Mouse (Mus musculus) heart, adult 2 months (tissue): Measurements from ENCODE around the gene Trp53. TPM values are rescaled to one million over a fixed set of nuclear protein-coding genes. Genes with fewer than 3 reads are reported as not detected.
"Not testable (repeated sequence)": the region's sequence is repeated elsewhere in the genome, so short reads cannot be mapped to it uniquely, and the experiment has no call there.

Experiments
- DNase-seq, 2 experiments: peaks; one replicate each; pipeline ENCODE4 v3.0.0; 2021
- H3K27ac ChIP-seq: fragments of 200-600 bp; 2 replicates; pipeline ENCODE4 v1.8.1; 2022
- H3K27me3 ChIP-seq: fragments of 200-500 bp; 2 replicates; pipeline ENCODE4 v1.6.1; 2012; ENCODE audit warnings: mild to moderate bottlenecking, low read length, inconsistent platforms, mixed read lengths; ENCODE audit not compliant: control insufficient read depth, insufficient read depth
- H3K36me3 ChIP-seq: fragments of 200-500 bp; 2 replicates; pipeline ENCODE4 v1.6.1; 2012; ENCODE audit warnings: low read length, inconsistent platforms; ENCODE audit not compliant: control insufficient read depth, insufficient read depth
- H3K4me1 ChIP-seq: fragments of 200-500 bp; 2 replicates; pipeline ENCODE4 v1.6.1; 2011; ENCODE audit warnings: low read length; ENCODE audit not compliant: control insufficient read depth, insufficient read depth
- H3K4me3 ChIP-seq: fragments of 200-600 bp; 2 replicates; pipeline ENCODE4 v1.8.1; 2022
- H3K79me2 ChIP-seq: fragments of 200-500 bp; replicated peaks from 2 replicates; pipeline ENCODE4 v1.6.1; 2012; ENCODE audit warnings: mild to moderate bottlenecking, inconsistent platforms, low read length, moderate library complexity, mixed read lengths; ENCODE audit not compliant: control insufficient read depth, insufficient read depth
- H3K9ac ChIP-seq: fragments of 200-500 bp; 2 replicates; pipeline ENCODE4 v1.6.1; 2012; ENCODE audit warnings: low read depth, mild to moderate bottlenecking, control low read depth, inconsistent platforms, low read length, mixed read lengths
- CTCF ChIP-seq: fragments of 200-600 bp; IDR thresholded peaks from 2 replicates; pipeline ENCODE4 v1.8.1; 2022; ENCODE audit warnings: antibody characterized with exemption, mild to moderate bottlenecking, moderate library complexity
- EP300 ChIP-seq: fragments of 200-500 bp; IDR thresholded peaks from 2 replicates; pipeline ENCODE4 v1.6.1; 2011; ENCODE audit warnings: low read depth, low read length, control low read depth; ENCODE audit not compliant: insufficient read depth
- POLR2A ChIP-seq: fragments of 200-500 bp; IDR thresholded peaks from 2 replicates; pipeline ENCODE4 v1.6.1; 2011; ENCODE audit warnings: mild to moderate bottlenecking, low read depth, low read length, control low read depth; ENCODE audit not compliant: insufficient read depth
- WGBS: fragments of 180-500 bp; shearing (Covaris S2); methylation state at CpG from one replicate; pipeline ENCODE4 v1.1.7; 2018; 5-methylcytosine and 5-hydroxymethylcytosine counted together
- intact Hi-C: fragments of 180-260 bp; cut with DNase I; formaldehyde crosslinking; loops from one replicate; pipeline ENCODE4 v1.15.1; 2025
- polyA plus RNA-seq: library from polyadenylated mRNA; depleted of rRNA; stranded (reverse); fragments of >200 nt; gene quantifications from 2 replicates; pipeline ENCODE4 v1.2.3, GENCODE M21; 2012
- total RNA-seq, 2 experiments: library from RNA; stranded (reverse); gene quantifications; 2 replicates each; pipeline ENCODE4 v1.2.3; 2021

Gene Trp53
- total and polyA plus RNA-seq, 3 experiments, result 13.6 to 35.0 (median 15.3) TPM

DNA sequence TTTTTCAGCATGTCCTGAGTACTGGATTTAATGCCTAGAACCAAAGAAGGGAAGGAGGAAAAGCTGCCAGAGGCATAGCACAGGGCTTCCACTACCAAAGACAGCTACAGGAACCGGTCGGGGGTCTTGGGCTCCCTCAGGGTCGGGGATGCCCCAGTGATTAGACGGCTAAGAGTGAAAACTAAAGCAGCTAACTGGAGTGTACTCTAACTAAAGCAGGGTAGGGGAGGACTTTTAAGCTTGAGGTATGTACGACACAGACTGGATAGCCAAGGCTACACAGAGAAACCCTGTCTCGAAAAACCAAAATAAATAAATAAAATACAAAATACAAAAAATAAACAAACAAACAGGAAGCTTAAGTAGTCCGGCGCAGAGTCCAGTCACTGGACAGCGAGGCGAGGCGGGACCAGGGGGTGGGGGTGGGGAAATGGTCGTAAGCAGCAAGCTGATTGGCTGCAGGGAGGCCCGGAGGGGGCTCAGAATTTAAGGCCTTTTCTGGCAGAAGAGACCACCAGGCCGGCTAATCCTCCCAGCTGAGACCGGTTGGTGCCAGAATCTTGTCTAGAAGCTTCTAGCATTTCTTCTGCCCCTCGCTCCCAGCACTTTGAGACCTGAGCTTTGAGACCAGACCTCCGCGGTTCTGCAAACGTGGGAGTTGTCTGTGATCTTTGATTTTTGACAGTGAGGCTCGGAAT lies 41.6 kb downstream of the Trp53 start, which contains the start of gene Sat2:
Sat2 (plus strand) TSS at position 454 of the 698 bp plus-strand sequence.
- H3K27ac ChIP-seq, result peak within 1 kb of the TSS; percentile 86

DNA sequence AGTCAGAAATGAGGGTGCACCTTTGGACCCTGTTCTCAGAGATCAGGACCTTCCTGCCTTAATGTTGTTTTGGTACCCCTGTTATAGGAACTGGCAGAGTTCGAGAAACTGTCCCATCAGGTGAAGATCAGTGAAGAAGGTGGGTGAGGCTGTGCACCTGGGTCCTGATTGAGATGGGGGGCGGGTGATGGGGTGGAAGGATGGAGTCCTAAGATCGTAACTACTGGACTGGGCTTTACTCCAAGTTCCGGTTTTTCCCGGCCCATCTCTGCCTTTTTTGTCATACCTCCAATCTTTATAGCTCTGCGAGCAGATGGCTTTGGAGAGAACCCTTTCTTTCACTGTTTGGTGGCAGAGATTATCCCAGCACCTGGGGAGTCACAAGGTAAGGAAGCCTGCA lies 42.2 kb downstream of the Trp53 start:
- H3K27me3 ChIP-seq, result no peaks in the 10 kb centered on the region
- H3K4me3 ChIP-seq, result peak overlapping the region; percentile 79
- peak overlapping the region; percentile 86 for H3K27ac ChIP-seq
- no peaks in the 10 kb centered on the region for H3K79me2 ChIP-seq
- peak overlapping the region; percentile 67 for H3K9ac ChIP-seq
- DNase-seq, result no peak
- WGBS, result 23% methylated on average over 6 of the region's 6 CpGs
- intact Hi-C loops, result no loop called here
- TF ChIP-seq EP300 (no peak), POLR2A (no peak), CTCF (no peak)
- H3K4me1 ChIP-seq, result peaks cover 1% of the 10 kb centered on the region; the same call in 1 of the 2 replicates
- H3K36me3 ChIP-seq, result no peaks in the 10 kb centered on the region

More for the DNA sequence above, 41.6 kb downstream of the Trp53 start, which contains the start of gene Sat2:
- TF ChIP-seq CTCF (no peak), POLR2A (peak; percentile 65)
- DNase-seq, result peak; percentile 70 to 75
- Histone ChIP-seq H3K36me3 (no peaks in the 10 kb centered on the region), H3K27me3 (no peaks in the 10 kb centered on the region), H3K4me1 (peaks cover 1% of the 10 kb centered on the region; the same call in 1 of the 2 replicates), H3K79me2 (no peaks in the 10 kb centered on the region), H3K4me3 (peak within 1 kb of the TSS; percentile 79), H3K9ac (peak within 1 kb of the TSS; percentile 67)
- intact Hi-C loops, result no loop called here
- 1% methylated on average over 20 of the region's 20 CpGs for WGBS

- no peaks in the 10 kb centered on the region for H3K36me3 ChIP-seq
- H3K27ac ChIP-seq, result no peak overlapping the region
- H3K27me3 ChIP-seq, result no peaks in the 10 kb centered on the region
- TF ChIP-seq POLR2A, result no peak
- DNase-seq, result no peak
- no peak overlapping the region for H3K9ac ChIP-seq
- no peak overlapping the region for H3K4me3 ChIP-seq
- intact Hi-C loops, result no loop called here
- peaks cover 1% of the 10 kb centered on the region; the same call in 1 of the 2 replicates for H3K4me1 ChIP-seq
- no peaks in the 10 kb centered on the region for H3K79me2 ChIP-seq
- WGBS, result 86% methylated on average over 4 of the region's 4 CpGs
Measured at GRCm38 (mm10) chr11:69623006-69623405, 42.8 kb downstream of the Trp53 start.

GRCm38 (mm10) chr11:69624339-69624738 lies 44.2 kb downstream of the Trp53 start:
- H3K9ac ChIP-seq, H3K27ac ChIP-seq, H3K4me1 ChIP-seq, intact Hi-C loops, H3K79me2 ChIP-seq, H3K4me3 ChIP-seq, H3K36me3 ChIP-seq, DNase-seq, H3K27me3 ChIP-seq: not testable (repeated sequence)
- 89% methylated on average over 2 of the region's 2 CpGs for WGBS

DNA sequence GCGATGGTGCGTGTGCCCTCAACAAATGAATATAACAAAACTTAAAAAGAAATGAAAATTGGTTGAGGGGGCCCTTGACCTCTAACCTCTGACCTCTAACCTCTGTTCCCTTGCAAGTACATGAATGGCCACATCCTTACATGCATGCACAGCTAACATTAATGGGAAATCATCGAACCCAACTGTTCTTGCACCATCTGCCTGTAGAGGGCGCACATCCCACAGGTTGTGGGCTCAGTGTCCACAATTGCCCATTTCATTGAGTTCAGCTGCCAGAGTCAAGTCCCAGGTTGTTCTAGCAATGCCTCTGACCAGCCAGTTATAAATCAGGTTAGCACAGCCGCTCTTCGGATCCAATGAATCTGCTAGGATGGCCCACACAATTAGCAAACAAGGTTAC lies 48.1 kb downstream of the Trp53 start:
- intact Hi-C loops, result loop anchor here (2.0 kb wide), 1 partner anchor 29 kb away; no protein-coding TSS in a partner anchor
- 39% methylated on average over 6 of the region's 6 CpGs for WGBS
- Histone ChIP-seq H3K4me1 (no peaks in the 10 kb centered on the region), H3K27ac (no peak overlapping the region), H3K9ac (no peak overlapping the region), H3K27me3 (no peaks in the 10 kb centered on the region), H3K36me3 (0 out of 2 replicates have a peak, but pooled peaks cover 2% of the 10 kb centered on the region), H3K79me2 (peaks cover 2% of the 10 kb centered on the region), H3K4me3 (no peak overlapping the region)
- TF ChIP-seq CTCF (peak; percentile 96), POLR2A (no peak), EP300 (peak; percentile 67; the same call in 1 of the 2 replicates)
- DNase-seq, result peak; percentile 70 to 82

DNA sequence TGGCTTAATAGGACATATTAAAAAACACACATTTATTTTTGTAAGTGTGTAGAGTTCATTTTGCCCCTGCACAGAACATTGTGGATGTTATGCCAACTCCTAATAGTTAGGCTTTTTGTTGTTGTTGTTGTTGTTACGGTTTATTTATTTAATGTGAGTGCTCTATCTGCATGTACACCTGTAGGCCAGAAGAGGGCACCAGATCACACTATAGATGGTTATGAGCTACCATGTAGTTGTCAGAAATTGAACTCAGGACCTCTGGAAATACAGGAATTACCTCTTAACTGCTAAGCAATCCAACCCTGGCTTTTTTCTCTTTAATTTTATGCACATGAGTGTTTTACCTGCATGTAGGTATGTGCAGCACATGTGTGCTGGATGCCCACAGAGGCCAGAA lies 49.6 kb downstream of the Trp53 start:
- Histone ChIP-seq H3K4me3 (no peak overlapping the region), H3K4me1 (peaks cover 4% of the 10 kb centered on the region), H3K27me3 (no peaks in the 10 kb centered on the region), H3K27ac (no peak overlapping the region), H3K79me2 (peaks cover 2% of the 10 kb centered on the region), H3K9ac (no peak overlapping the region), H3K36me3 (peaks cover 9% of the 10 kb centered on the region)
- TF ChIP-seq EP300 (no peak), CTCF (peak; percentile 82)
- WGBS, result 53% methylated on average over 1 of the region's 1 CpGs
- DNase-seq, result no peak
- intact Hi-C loops, result loop anchor here (2.0 kb wide), 1 partner anchor 27 kb away; no protein-coding TSS in a partner anchor
